Mouse (Mus musculus) stomach, embryonic 14.5 days (tissue): ENCODE measurements at regions not wholly inside any gene's neighbourhood (a gene's known extent, or its start where the extent isn't known, plus 50 kb on each side); places are given as distances from the start of the nearest gene placed in this dataset.

Experiments used
- ATAC-seq: fragments of 200-750 bp; cut with Nextera tagmentation; 2 replicates; pipeline ENCODE4 v1.8.0; 2017; ENCODE audit warnings: low read depth, moderate TSS enrichment; ENCODE audit not compliant: insufficient number of reproducible peaks, insufficient read depth, low FRiP score
- H3K27ac ChIP-seq: fragments of 300-500 bp; sonication (generic); 2 replicates; pipeline ENCODE4 v1.5.1; 2014; ENCODE audit warnings: mild to moderate bottlenecking, low read length, moderate library complexity, mixed read lengths
- H3K27me3 ChIP-seq: fragments of 300-500 bp; sonication (generic); 2 replicates; pipeline ENCODE4 v1.6.1; 2014; ENCODE audit warnings: low read length, control low read depth, mixed read lengths; ENCODE audit not compliant: control insufficient read depth, insufficient read depth
- H3K36me3 ChIP-seq: fragments of 300-500 bp; sonication (generic); 2 replicates; pipeline ENCODE4 v1.6.1; 2014; ENCODE audit warnings: mild to moderate bottlenecking, control low read depth, low read length, moderate library complexity, mixed read lengths; ENCODE audit not compliant: control insufficient read depth, insufficient read depth
- H3K4me1 ChIP-seq: fragments of 300-500 bp; sonication (generic); 2 replicates; pipeline ENCODE4 v1.6.1; 2014; ENCODE audit warnings: low read length, control low read depth, mixed read lengths; ENCODE audit not compliant: control insufficient read depth, insufficient read depth
- H3K4me2 ChIP-seq: fragments of 300-500 bp; sonication (generic); replicated peaks from 2 replicates; pipeline ENCODE4 v1.6.1; 2014; ENCODE audit warnings: low read depth, low read length, control low read depth
- H3K4me3 ChIP-seq: fragments of 300-500 bp; sonication (generic); 2 replicates; pipeline ENCODE4 v1.5.1; 2014; ENCODE audit warnings: low read depth, low read length, control low read depth
- H3K9ac ChIP-seq: fragments of 300-500 bp; sonication (generic); replicated peaks from 2 replicates; pipeline ENCODE4 v1.6.1; 2014; ENCODE audit warnings: low read depth, mild to moderate bottlenecking, control low read depth, low read length, moderate library complexity, mixed read lengths
- H3K9me3 ChIP-seq: fragments of 300-500 bp; sonication (generic); 2 replicates; pipeline ENCODE4 v1.6.1; 2016; ENCODE audit warnings: low read depth, low read length, control low read depth; ENCODE audit not compliant: control insufficient read depth
- WGBS: fragments of 180-500 bp; shearing (Covaris S2); extraction: QIAGEN DNeasy Blood & Tissue Kit; methylation state at CpG from one replicate; pipeline ENCODE4 v1.1.7; 2014; 5-methylcytosine and 5-hydroxymethylcytosine counted together

DNA sequence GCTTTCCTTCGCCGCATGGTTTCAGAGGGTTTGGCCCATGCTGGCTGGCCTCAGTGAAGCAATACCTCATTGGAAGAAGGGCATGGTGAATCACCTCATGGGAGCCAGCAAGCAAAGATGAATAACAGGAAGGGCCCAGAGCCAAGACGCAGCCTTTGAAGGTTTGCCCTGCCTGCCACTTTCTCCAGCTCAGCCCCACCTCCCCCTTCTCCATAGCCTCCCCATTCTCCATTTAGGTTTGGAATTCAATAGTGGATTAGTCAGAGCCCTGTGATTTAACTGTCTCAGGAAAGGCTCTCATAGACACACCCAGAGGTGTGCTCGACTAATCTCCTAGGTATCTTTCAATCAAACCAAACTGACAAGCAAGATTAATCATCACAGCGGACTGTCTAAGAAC is 201.0 kb downstream of the H2al1j start:
- H3K9ac ChIP-seq = no peak overlapping the region
- no peak overlapping the region for H3K27ac ChIP-seq
- 62% methylated on average over 5 of the region's 5 CpGs for WGBS
- H3K4me1 ChIP-seq = no peaks in the 10 kb centered on the region
- H3K9me3 ChIP-seq = no peaks in the 10 kb centered on the region
- no peaks in the 10 kb centered on the region for H3K36me3 ChIP-seq
- no peaks in the 10 kb centered on the region for H3K27me3 ChIP-seq
- no peak overlapping the region for H3K4me3 ChIP-seq
- no peak overlapping the region for H3K4me2 ChIP-seq
- ATAC-seq = 0 out of 2 replicates have a peak, but pooled peaks have one; percentile 33

DNA sequence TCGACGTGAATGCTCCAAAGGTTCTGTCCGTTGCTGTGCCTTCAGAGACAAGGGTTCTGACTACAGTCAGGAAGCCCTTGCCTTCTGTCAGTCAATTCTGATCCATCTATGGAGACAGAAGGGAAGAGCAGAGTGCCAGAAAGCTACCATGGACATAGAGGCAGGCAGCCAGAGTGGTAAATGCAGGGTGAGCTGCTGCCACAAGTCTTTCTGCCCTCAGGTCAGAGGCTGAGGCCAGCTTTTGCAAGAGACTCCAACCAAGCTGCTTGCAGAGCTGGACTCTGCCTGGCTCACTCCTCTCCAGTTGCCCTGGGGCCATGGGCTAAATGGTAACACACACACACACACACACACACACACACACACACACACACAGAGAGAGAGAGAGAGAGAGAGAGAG is 201.6 kb downstream of the H2al1j start:
- Histone ChIP-seq H3K4me3 (no peak overlapping the region), H3K36me3 (no peaks in the 10 kb centered on the region), H3K4me2 (no peak overlapping the region), H3K27me3 (no peaks in the 10 kb centered on the region), H3K9me3 (no peaks in the 10 kb centered on the region), H3K27ac (no peak overlapping the region), H3K9ac (no peak overlapping the region), H3K4me1 (no peaks in the 10 kb centered on the region)
- WGBS = 69% methylated on average over 3 of the region's 3 CpGs
- no peak for ATAC-seq

DNA sequence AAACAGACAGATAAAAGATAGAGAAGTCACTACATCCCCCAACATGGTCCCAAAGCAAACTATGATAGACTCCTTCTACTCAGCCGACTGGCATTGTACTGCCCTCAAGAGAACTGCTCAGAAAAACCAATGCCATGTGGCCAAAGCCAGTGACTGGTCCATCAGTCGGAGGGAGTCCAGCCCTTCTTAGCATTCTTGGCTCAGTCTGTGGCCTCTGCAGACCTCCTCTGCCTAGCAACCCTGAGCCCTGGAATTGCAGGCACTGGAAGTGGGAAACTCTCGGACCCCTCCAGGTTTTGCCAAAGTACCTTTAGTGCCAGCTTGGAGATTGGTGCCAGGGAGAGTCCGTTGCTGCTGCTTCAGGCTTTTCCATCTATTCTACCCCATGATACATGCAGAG is 205.2 kb downstream of the H2al1j start:
- 79% methylated on average over 4 of the region's 4 CpGs for WGBS
- H3K9me3 ChIP-seq = no peaks in the 10 kb centered on the region
- no peak overlapping the region for H3K4me3 ChIP-seq
- no peak for ATAC-seq
- H3K4me2 ChIP-seq = no peak overlapping the region
- no peaks in the 10 kb centered on the region for H3K27me3 ChIP-seq
- H3K4me1 ChIP-seq = no peaks in the 10 kb centered on the region
- no peak overlapping the region for H3K27ac ChIP-seq
- H3K9ac ChIP-seq = no peak overlapping the region
- no peaks in the 10 kb centered on the region for H3K36me3 ChIP-seq

GRCm38 (mm10) chrX:11533871-11534270 is 206.2 kb downstream of the H2al1j start:
- no peak for ATAC-seq
- WGBS = 86% methylated on average over 8 of the region's 8 CpGs

DNA sequence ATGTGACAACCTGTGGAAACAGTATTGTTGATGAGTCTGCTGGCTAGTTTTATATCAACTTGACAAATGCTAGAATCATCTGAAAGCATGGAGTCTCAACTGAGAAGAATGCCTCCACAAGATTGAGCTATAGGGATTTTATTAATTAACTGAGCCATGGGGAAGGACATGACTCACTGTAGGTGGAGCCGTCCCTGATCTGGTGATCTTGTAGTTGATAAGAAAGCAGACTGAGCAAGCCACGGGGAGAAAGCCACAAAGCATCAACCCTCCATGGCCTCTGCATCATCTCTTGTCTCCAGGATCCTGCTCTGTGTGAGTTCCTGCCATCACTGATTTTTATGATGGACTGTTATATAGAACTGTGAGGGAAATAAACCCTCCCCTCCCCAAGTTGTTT is 213.4 kb downstream of the H2al1j start:
- Histone ChIP-seq H3K36me3 (no peaks in the 10 kb centered on the region), H3K27me3 (no peaks in the 10 kb centered on the region), H3K9ac (no peak overlapping the region), H3K4me1 (no peaks in the 10 kb centered on the region), H3K4me2 (no peak overlapping the region), H3K4me3 (no peak overlapping the region), H3K27ac (no peak overlapping the region), H3K9me3 (no peaks in the 10 kb centered on the region)
- ATAC-seq = no peak
- WGBS = 73% methylated on average over 2 of the region's 2 CpGs

More at GRCm38 (mm10) chrX:11533871-11534270, 206.2 kb downstream of the H2al1j start:
- Histone ChIP-seq H3K4me1 (no peaks in the 10 kb centered on the region), H3K4me3 (no peak overlapping the region), H3K9me3 (no peaks in the 10 kb centered on the region), H3K36me3 (no peaks in the 10 kb centered on the region), H3K4me2 (no peak overlapping the region), H3K9ac (no peak overlapping the region), H3K27me3 (no peaks in the 10 kb centered on the region), H3K27ac (no peak overlapping the region)

- no peak overlapping the region for H3K4me2 ChIP-seq
- H3K27me3 ChIP-seq = no peaks in the 10 kb centered on the region
- no peak for ATAC-seq
Observed at GRCm38 (mm10) chrX:11550164-11550851, 222.7 kb downstream of the H2al1j start.

GRCm38 (mm10) chrX:11552177-11552576 is 224.6 kb downstream of the H2al1j start:
- WGBS = 56% methylated on average over 5 of the region's 5 CpGs
- Histone ChIP-seq H3K4me2 (no peak overlapping the region), H3K9ac (no peak overlapping the region), H3K27ac (no peak overlapping the region), H3K36me3 (no peaks in the 10 kb centered on the region), H3K4me3 (no peak overlapping the region), H3K4me1 (peaks cover 3% of the 10 kb centered on the region; the same call in 1 of the 2 replicates), H3K27me3 (no peaks in the 10 kb centered on the region), H3K9me3 (no peaks in the 10 kb centered on the region)
- no peak for ATAC-seq

More at GRCm38 (mm10) chrX:11550164-11550851, 222.7 kb downstream of the H2al1j start:
- Histone ChIP-seq H3K27ac (no peak overlapping the region), H3K4me3 (no peak overlapping the region), H3K4me1 (peaks cover 3% of the 10 kb centered on the region; the same call in 1 of the 2 replicates), H3K9ac (no peak overlapping the region), H3K9me3 (no peaks in the 10 kb centered on the region), H3K36me3 (no peaks in the 10 kb centered on the region)
- WGBS = 20% methylated on average over 12 of the region's 12 CpGs

DNA sequence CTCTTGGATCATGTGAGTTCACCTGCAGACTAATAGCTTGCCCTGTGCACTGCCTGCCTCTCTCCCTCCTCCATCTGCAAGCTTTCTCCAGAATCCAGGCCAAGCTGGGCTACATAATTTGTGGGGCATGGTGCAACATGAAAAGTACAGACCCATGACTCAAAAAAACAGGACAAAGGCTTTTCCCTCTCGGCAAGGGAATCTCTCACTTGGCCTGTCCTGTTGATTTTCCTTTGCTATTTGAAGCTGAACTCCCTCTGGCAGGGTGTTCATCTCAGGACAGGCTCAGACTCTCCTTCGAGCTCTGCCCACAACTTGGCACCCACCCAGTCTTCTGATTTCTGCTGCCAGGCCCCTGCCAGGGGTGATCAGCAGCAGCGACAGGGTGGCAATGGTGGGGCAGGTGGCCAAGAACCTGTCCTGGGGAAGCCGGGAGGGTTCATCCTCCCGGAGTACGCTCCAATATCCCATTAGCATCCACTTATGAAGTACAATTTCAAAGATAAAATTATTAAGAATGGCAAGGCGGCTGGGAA is 227.5 kb downstream of the H2al1j start:
- no peaks in the 10 kb centered on the region for H3K27me3 ChIP-seq

More for the DNA sequence above, 227.5 kb downstream of the H2al1j start:
- Histone ChIP-seq H3K9me3 (no peaks in the 10 kb centered on the region), H3K9ac (no peak overlapping the region), H3K4me3 (no peak overlapping the region), H3K36me3 (no peaks in the 10 kb centered on the region), H3K27ac (no peak overlapping the region), H3K4me2 (no peak overlapping the region), H3K4me1 (peaks cover under 1% of the 10 kb centered on the region; the same call in 1 of the 2 replicates)
- 74% methylated on average over 7 of the region's 7 CpGs for WGBS
- ATAC-seq = no peak
